ENCODE assay signal across 14 mouse cellular contexts in genomic region chr12:64832313-64833151, GRCm38 (mm10).
DNase-seq lines count a peak whose midpoint lies in the region; ATAC-seq lines count a peak whose summit lies in the region.
"Had no signal": no experiment of that assay in that cellular context is flagged by ENCODE, and none has a peak within 500 bp of the region (broad histone marks: within the 10 kb centered on the region; RNA-seq: fewer than 3 reads in every experiment).

No protein-coding gene starts in this region.

- 61% methylated on average over 9 of the region's 9 CpGs for WGBS in limb, embryonic 11.5 days
- WGBS in limb, embryonic 10.5 days = 69% methylated on average over 9 of the region's 9 CpGs
- 37% methylated on average over 9 of the region's 9 CpGs for WGBS in forebrain, embryonic 13.5 days
- WGBS in limb, embryonic 12.5 days = 55% methylated on average over 9 of the region's 9 CpGs
- WGBS in neural tube, embryonic 14.5 days = 45% methylated on average over 9 of the region's 9 CpGs

- H3K9ac ChIP-seq in limb, embryonic 11.5 days (ENCODE audit: low read length) = no peak overlapping the region
- no peak overlapping the region for H3K9ac ChIP-seq in forebrain, embryonic 13.5 days
- no peak overlapping the region for H3K9ac ChIP-seq in limb, embryonic 12.5 days (replicated peaks)
- no peak overlapping the region for H3K9ac ChIP-seq in neural tube, embryonic 14.5 days (replicated peaks; ENCODE audit: low read depth, low read length)

- no peaks in the 10 kb centered on the region for H3K9me3 ChIP-seq in limb, embryonic 11.5 days (ENCODE audit: control insufficient read depth, low read length)
- H3K9me3 ChIP-seq in limb, embryonic 10.5 days (replicated peaks) = no peaks in the 10 kb centered on the region
- no peaks in the 10 kb centered on the region for H3K9me3 ChIP-seq in forebrain, embryonic 13.5 days (replicated peaks)
- H3K9me3 ChIP-seq in limb, embryonic 12.5 days = no peaks in the 10 kb centered on the region
- no peaks in the 10 kb centered on the region for H3K9me3 ChIP-seq in neural tube, embryonic 14.5 days (ENCODE audit: control insufficient read depth, low read length)

- no peak overlapping the region for H3K27ac ChIP-seq in limb, embryonic 11.5 days (replicated peaks; ENCODE audit: low read depth, low read length)
- H3K27ac ChIP-seq in limb, embryonic 10.5 days = no peak overlapping the region
- no peak overlapping the region for H3K27ac ChIP-seq in forebrain, embryonic 13.5 days
- H3K27ac ChIP-seq in limb, embryonic 12.5 days = no peak overlapping the region
- no peak overlapping the region for H3K27ac ChIP-seq in neural tube, embryonic 14.5 days (ENCODE audit: low read depth, low read length)
- H3K27ac ChIP-seq: layer of hippocampus, adult 2 months had no signal

- H3K36me3 ChIP-seq in limb, embryonic 11.5 days (ENCODE audit: control insufficient read depth, insufficient read depth, low read length) = no peaks in the 10 kb centered on the region
- H3K36me3 ChIP-seq in limb, embryonic 10.5 days = no peaks in the 10 kb centered on the region
- no peaks in the 10 kb centered on the region for H3K36me3 ChIP-seq in forebrain, embryonic 13.5 days (ENCODE audit: poor library complexity, severe bottlenecking)
- no peaks in the 10 kb centered on the region for H3K36me3 ChIP-seq in limb, embryonic 12.5 days
- H3K36me3 ChIP-seq in neural tube, embryonic 14.5 days (ENCODE audit: control insufficient read depth, insufficient read depth, low read length) = no peaks in the 10 kb centered on the region

- peak; percentile 32 for DNase-seq in limb, embryonic 11.5 days (ENCODE audit: low spot score)
- no peak for DNase-seq in limb, embryonic 10.5 days (ENCODE audit: low spot score)
- no peak for DNase-seq in urinary bladder, postnatal 25 days (ENCODE audit: low spot score)
- DNase-seq: cerebellum, adult 2 months; gastrocnemius, postnatal 36 days; kidney, adult 11 months; lung, adult 18-20 months had no signal

- H3K4me3 ChIP-seq in limb, embryonic 11.5 days (ENCODE audit: low read depth, low read length) = no peak overlapping the region
- no peak overlapping the region for H3K4me3 ChIP-seq in limb, embryonic 10.5 days
- H3K4me3 ChIP-seq in forebrain, embryonic 13.5 days = no peak overlapping the region
- no peak overlapping the region for H3K4me3 ChIP-seq in limb, embryonic 12.5 days (replicated peaks)
- no peak overlapping the region for H3K4me3 ChIP-seq in neural tube, embryonic 14.5 days (ENCODE audit: low read depth, low read length)
- H3K4me3 ChIP-seq: erythroblast, embryonic 14.5 days; layer of hippocampus, adult 2 months had no signal

- no peaks in the 10 kb centered on the region for H3K4me1 ChIP-seq in limb, embryonic 11.5 days (ENCODE audit: control insufficient read depth, insufficient read depth, low read length)
- peaks cover 2% of the 10 kb centered on the region; the same call in 1 of the 2 replicates for H3K4me1 ChIP-seq in limb, embryonic 10.5 days
- H3K4me1 ChIP-seq in forebrain, embryonic 13.5 days = no peaks in the 10 kb centered on the region
- H3K4me1 ChIP-seq in limb, embryonic 12.5 days (replicated peaks) = no peaks in the 10 kb centered on the region
- no peaks in the 10 kb centered on the region for H3K4me1 ChIP-seq in neural tube, embryonic 14.5 days (ENCODE audit: control insufficient read depth, insufficient read depth, low read length)

- no peaks in the 10 kb centered on the region for H3K27me3 ChIP-seq in limb, embryonic 11.5 days (ENCODE audit: control insufficient read depth, insufficient read depth, low read length)
- H3K27me3 ChIP-seq in limb, embryonic 10.5 days (ENCODE audit: low read depth, poor library complexity, severe bottlenecking) = no peaks in the 10 kb centered on the region
- H3K27me3 ChIP-seq in forebrain, embryonic 13.5 days = no peaks in the 10 kb centered on the region
- no peaks in the 10 kb centered on the region for H3K27me3 ChIP-seq in limb, embryonic 12.5 days
- H3K27me3 ChIP-seq in neural tube, embryonic 14.5 days (ENCODE audit: control insufficient read depth, insufficient read depth, low read length) = no peaks in the 10 kb centered on the region

- peak; percentile 54; the same call in 1 of the 2 replicates for ATAC-seq in limb, embryonic 11.5 days (ENCODE audit: insufficient number of reproducible peaks, low FRiP score, low TSS enrichment, low read depth)
- peak; percentile 69 for ATAC-seq in forebrain, embryonic 13.5 days
- 0 out of 2 replicates have a peak, but pooled peaks have one; percentile 31 for ATAC-seq in limb, embryonic 12.5 days (ENCODE audit: insufficient number of reproducible peaks, insufficient read depth, low FRiP score, low TSS enrichment, low read depth)
- peak; percentile 66 for ATAC-seq in neural tube, embryonic 14.5 days (ENCODE audit: low read depth)
- ATAC-seq in activated CD4-positive, CD25-positive, alpha-beta regulatory T cell, adult 4 months = no peak
- no peak for ATAC-seq in erythroid progenitor cell, adult 5-6 weeks (replicated peaks; ENCODE audit: low FRiP score, poor library complexity, severe bottlenecking)

- no peak overlapping the region for H3K4me2 ChIP-seq in limb, embryonic 11.5 days (ENCODE audit: low read depth, severe bottlenecking)
- no peak overlapping the region for H3K4me2 ChIP-seq in forebrain, embryonic 13.5 days
- H3K4me2 ChIP-seq in limb, embryonic 12.5 days = no peak overlapping the region
- H3K4me2 ChIP-seq in neural tube, embryonic 14.5 days (ENCODE audit: low read depth, low read length) = no peak overlapping the region

Comparison
In these comparisons a context has a peak if more than half of its experiments do, and no peak if none do; other contexts are left out.
1. ATAC-seq: peak in limb, embryonic 11.5 days (single experiment), forebrain, embryonic 13.5 days (single experiment), limb, embryonic 12.5 days (single experiment) and neural tube, embryonic 14.5 days (single experiment); none in activated CD4-positive, CD25-positive, alpha-beta regulatory T cell, adult 4 months (single experiment) and erythroid progenitor cell, adult 5-6 weeks (single experiment).